Mouse (Mus musculus) bone marrow, adult 2 months (tissue): ENCODE measurements around the gene 1810065E05Rik.

Source experiments
- CTCF ChIP-seq: fragments of 200-500 bp; IDR thresholded peaks from 2 replicates; pipeline ENCODE4 v1.5.1; 2011; ENCODE audit warnings: low read length, control low read depth; ENCODE audit not compliant: control insufficient read depth, insufficient read depth
- POLR2A ChIP-seq: fragments of 200-500 bp; IDR thresholded peaks from 2 replicates; pipeline ENCODE4 v1.6.1; 2011; ENCODE audit warnings: low read depth, mild to moderate bottlenecking, control low read depth, low read length, borderline replicate concordance; ENCODE audit not compliant: control insufficient read depth

- TF ChIP-seq CTCF (no peak), POLR2A (no peak)
These were observed 43.6 kb upstream of the 1810065E05Rik start for GRCm38 (mm10) chr11:58377273-58377672.
